Mouse (Mus musculus) E14TG2a.4 (cell line): ENCODE results near the gene Lingo2.

Experiments
- CTCF ChIP-seq: conservative IDR thresholded peaks from 2 replicates; pipeline ENCODE4 v1.5.1; 2014; ENCODE audit warnings: low read length
- NANOG ChIP-seq: IDR thresholded peaks from 2 replicates; pipeline ENCODE4 v1.6.1; 2014; ENCODE audit warnings: borderline replicate concordance, low read length, mixed read lengths

GRCm38 (mm10) chr4:36040361-36040760 lies 911.2 kb downstream of the Lingo2 start:
- no peak for TF ChIP-seq CTCF
- TF ChIP-seq NANOG: no peak
